Mouse (Mus musculus): ENCODE measurements around the gene Itga5.

GRCm38 (mm10) chr15:103368179-103368940 lies 1.8 kb upstream of the Itga5 start:
- TF ChIP-seq CTCF (conservative IDR thresholded peaks at IDR 0.05; ENCODE audit: low read length) (no peak), NANOG (IDR thresholded peaks at IDR 0.05; ENCODE audit: borderline replicate concordance, low read length) (no peak)

All from E14TG2a.4 (cell line).